Mouse (Mus musculus) stomach, embryonic 14.5 days (tissue): ENCODE data around the gene Lrrc32. TPM values are rescaled to one million over a fixed set of nuclear protein-coding genes. Genes with fewer than 3 reads are reported as not detected.

Experiments used
- ATAC-seq: fragments of 200-750 bp; cut with Nextera tagmentation; 2 replicates; pipeline ENCODE4 v1.8.0; 2017; ENCODE audit warnings: low read depth, moderate TSS enrichment; ENCODE audit not compliant: insufficient number of reproducible peaks, insufficient read depth, low FRiP score
- H3K27ac ChIP-seq: fragments of 300-500 bp; sonication (generic); 2 replicates; pipeline ENCODE4 v1.5.1; 2014; ENCODE audit warnings: mild to moderate bottlenecking, low read length, moderate library complexity, mixed read lengths
- H3K27me3 ChIP-seq: fragments of 300-500 bp; sonication (generic); 2 replicates; pipeline ENCODE4 v1.6.1; 2014; ENCODE audit warnings: low read length, control low read depth, mixed read lengths; ENCODE audit not compliant: control insufficient read depth, insufficient read depth
- H3K36me3 ChIP-seq: fragments of 300-500 bp; sonication (generic); 2 replicates; pipeline ENCODE4 v1.6.1; 2014; ENCODE audit warnings: mild to moderate bottlenecking, control low read depth, low read length, moderate library complexity, mixed read lengths; ENCODE audit not compliant: control insufficient read depth, insufficient read depth
- H3K4me1 ChIP-seq: fragments of 300-500 bp; sonication (generic); 2 replicates; pipeline ENCODE4 v1.6.1; 2014; ENCODE audit warnings: low read length, control low read depth, mixed read lengths; ENCODE audit not compliant: control insufficient read depth, insufficient read depth
- H3K4me2 ChIP-seq: fragments of 300-500 bp; sonication (generic); replicated peaks from 2 replicates; pipeline ENCODE4 v1.6.1; 2014; ENCODE audit warnings: low read depth, low read length, control low read depth
- H3K4me3 ChIP-seq: fragments of 300-500 bp; sonication (generic); 2 replicates; pipeline ENCODE4 v1.5.1; 2014; ENCODE audit warnings: low read depth, low read length, control low read depth
- H3K9ac ChIP-seq: fragments of 300-500 bp; sonication (generic); replicated peaks from 2 replicates; pipeline ENCODE4 v1.6.1; 2014; ENCODE audit warnings: low read depth, mild to moderate bottlenecking, control low read depth, low read length, moderate library complexity, mixed read lengths
- H3K9me3 ChIP-seq: fragments of 300-500 bp; sonication (generic); 2 replicates; pipeline ENCODE4 v1.6.1; 2016; ENCODE audit warnings: low read depth, low read length, control low read depth; ENCODE audit not compliant: control insufficient read depth
- WGBS: fragments of 180-500 bp; shearing (Covaris S2); extraction: QIAGEN DNeasy Blood & Tissue Kit; methylation state at CpG from one replicate; pipeline ENCODE4 v1.1.7; 2014; 5-methylcytosine and 5-hydroxymethylcytosine counted together
- polyA plus RNA-seq: library from polyadenylated mRNA; unstranded; fragments of >200 nt; fragmentation: Nextera tagmentation; extraction: Ambion mirVana; gene quantifications from 2 replicates; pipeline ENCODE4 v1.2.1, GENCODE M21; 2014

Lrrc32 gene
- 11.3 and 12.4 TPM in 2 replicates for polyA plus RNA-seq

DNA sequence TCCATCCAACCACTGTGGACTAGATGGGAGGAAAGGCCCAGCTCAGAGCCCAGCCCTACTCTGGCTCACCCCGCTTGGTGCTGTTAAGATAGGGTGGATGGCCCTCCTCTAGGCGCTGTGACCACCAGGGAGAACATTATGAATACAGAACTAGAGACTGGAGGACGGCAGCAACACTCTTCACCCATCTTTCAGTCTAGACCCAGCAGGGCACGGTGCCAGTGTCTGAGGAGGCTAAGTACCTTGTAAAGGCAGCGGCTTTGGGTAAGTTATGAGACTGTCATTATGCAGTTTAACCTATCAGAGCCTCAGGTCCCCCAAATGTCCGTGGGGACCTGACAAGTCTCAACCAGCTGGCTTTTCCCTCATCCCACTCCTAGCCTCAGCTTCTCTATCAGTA is at the start of gene Lrrc32:
TSS of gene Lrrc32 (plus strand) at position 153 of the 400 bp plus-strand sequence.
- no peaks in the 10 kb centered on the region for H3K9me3 ChIP-seq
- ATAC-seq, result no peak
- WGBS, result 49% methylated on average over 6 of the region's 6 CpGs
- H3K27ac ChIP-seq, result peak within 1 kb of the TSS; percentile 21; the same call in 1 of the 2 replicates
- peaks cover 26% of the 10 kb centered on the region for H3K4me1 ChIP-seq
- peak within 1 kb of the TSS; percentile 45; the same call in 1 of the 2 replicates for H3K9ac ChIP-seq
- peak within 1 kb of the TSS; percentile 39 for H3K4me3 ChIP-seq
- no peaks in the 10 kb centered on the region for H3K27me3 ChIP-seq
- H3K4me2 ChIP-seq, result peak within 1 kb of the TSS; percentile 81
- H3K36me3 ChIP-seq, result no peaks in the 10 kb centered on the region; the same call in 1 of the 2 replicates

DNA sequence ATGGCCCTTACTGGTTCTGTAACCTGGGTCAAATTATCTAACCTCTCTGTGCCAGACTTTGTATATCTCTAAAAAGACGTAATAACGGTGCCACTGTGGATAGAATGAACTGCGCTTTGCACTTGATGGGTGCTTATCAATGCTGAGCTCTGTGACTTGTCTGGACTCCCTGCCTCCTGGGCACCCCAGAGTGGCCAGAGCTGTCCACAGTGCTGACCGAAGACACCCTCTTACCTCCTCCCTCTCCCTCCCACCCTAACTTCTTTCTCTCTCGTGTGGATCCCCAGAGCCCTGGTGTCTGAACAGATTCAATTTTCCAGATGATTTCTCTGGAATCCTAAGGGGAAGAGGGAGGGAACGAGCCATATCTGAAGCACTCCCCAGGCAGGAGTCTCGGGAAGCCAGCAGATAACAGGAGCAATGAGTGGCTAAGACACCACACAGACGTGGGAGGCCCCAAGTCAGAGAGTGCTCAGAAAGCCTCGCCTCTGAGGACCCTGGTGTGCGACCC is 49.1 kb upstream of the Lrrc32 start, which contains the start of gene Gucy2d:
TSS of gene Gucy2d (plus strand) at position 461 of the 511 bp plus-strand sequence.
- no peak within 1 kb of the TSS for H3K9ac ChIP-seq
- no peaks in the 10 kb centered on the region for H3K36me3 ChIP-seq
- H3K9me3 ChIP-seq, result no peaks in the 10 kb centered on the region
- H3K4me3 ChIP-seq, result no peak within 1 kb of the TSS
- H3K4me1 ChIP-seq, result no peaks in the 10 kb centered on the region
- WGBS, result 36% methylated on average over 10 of the region's 10 CpGs
- H3K27me3 ChIP-seq, result no peaks in the 10 kb centered on the region
- H3K4me2 ChIP-seq, result no peak within 1 kb of the TSS
- H3K27ac ChIP-seq, result no peak within 1 kb of the TSS
- ATAC-seq, result no peak

DNA sequence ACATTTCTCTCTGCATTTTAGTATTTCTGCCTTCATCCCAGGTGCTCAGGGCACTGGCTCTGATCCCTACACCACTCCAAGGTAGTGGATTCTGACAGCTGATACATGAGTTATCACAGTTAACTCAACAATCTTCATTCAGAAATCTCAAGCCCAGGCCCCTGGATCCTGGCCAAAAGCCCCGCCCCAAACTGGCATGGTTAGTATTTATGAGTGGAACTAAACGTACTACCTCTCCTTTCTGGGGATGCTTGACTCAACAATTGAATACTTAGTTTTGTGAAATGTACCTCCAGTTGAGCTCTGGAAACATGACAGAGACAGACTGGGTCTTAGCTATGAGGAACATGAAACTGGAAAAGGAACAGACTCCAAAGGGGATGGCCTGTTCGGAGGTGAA is 42.2 kb upstream of the Lrrc32 start:
- no peaks in the 10 kb centered on the region for H3K4me1 ChIP-seq
- no peaks in the 10 kb centered on the region for H3K36me3 ChIP-seq
- no peak overlapping the region for H3K27ac ChIP-seq
- no peak overlapping the region for H3K4me3 ChIP-seq
- H3K9ac ChIP-seq, result no peak overlapping the region
- ATAC-seq, result no peak
- H3K4me2 ChIP-seq, result no peak overlapping the region
- H3K9me3 ChIP-seq, result no peaks in the 10 kb centered on the region
- WGBS, result 66% methylated on average over 3 of the region's 3 CpGs
- H3K27me3 ChIP-seq, result no peaks in the 10 kb centered on the region

GRCm38 (mm10) chr7:98447585-98448308 is 41.3 kb upstream of the Lrrc32 start:
- H3K27ac ChIP-seq, result no peak overlapping the region
- H3K9ac ChIP-seq, result no peak overlapping the region
- H3K9me3 ChIP-seq, result no peaks in the 10 kb centered on the region
- H3K36me3 ChIP-seq, result no peaks in the 10 kb centered on the region
- H3K4me3 ChIP-seq, result no peak overlapping the region
- no peaks in the 10 kb centered on the region for H3K27me3 ChIP-seq
- 62% methylated on average over 11 of the region's 11 CpGs for WGBS
- H3K4me1 ChIP-seq, result no peaks in the 10 kb centered on the region
- ATAC-seq, result no peak
- no peak overlapping the region for H3K4me2 ChIP-seq

GRCm38 (mm10) chr7:98448309-98448630 is 40.8 kb upstream of the Lrrc32 start:
- Histone ChIP-seq H3K36me3 (no peaks in the 10 kb centered on the region), H3K4me1 (no peaks in the 10 kb centered on the region), H3K9me3 (no peaks in the 10 kb centered on the region), H3K9ac (no peak overlapping the region), H3K27me3 (no peaks in the 10 kb centered on the region), H3K27ac (no peak overlapping the region), H3K4me2 (no peak overlapping the region), H3K4me3 (no peak overlapping the region)
- no peak for ATAC-seq
- 89% methylated on average over 5 of the region's 5 CpGs for WGBS

DNA sequence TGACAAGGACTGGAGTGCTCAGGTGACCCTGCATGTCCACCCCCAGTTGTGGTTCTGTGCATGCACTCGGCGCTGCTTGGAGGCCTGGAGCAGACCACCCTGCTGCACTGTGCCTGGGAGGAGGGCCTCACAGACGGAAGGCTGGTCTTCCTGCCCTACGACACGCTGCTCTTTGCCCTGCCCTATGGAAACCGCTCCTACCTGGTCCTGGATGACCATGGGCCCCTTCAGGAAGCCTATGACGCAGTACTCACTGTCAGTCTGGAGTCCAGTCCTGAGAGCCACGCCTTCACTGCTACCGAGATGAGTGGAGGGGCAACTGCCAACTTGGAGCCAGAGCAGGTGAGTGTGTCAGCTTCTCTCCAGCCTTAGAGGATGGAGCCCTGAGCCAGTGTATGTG is 39.4 kb upstream of the Lrrc32 start:
- 80% methylated on average over 9 of the region's 9 CpGs for WGBS
- no peaks in the 10 kb centered on the region for H3K36me3 ChIP-seq
- H3K27me3 ChIP-seq, result no peaks in the 10 kb centered on the region
- no peak overlapping the region for H3K27ac ChIP-seq
- H3K9ac ChIP-seq, result no peak overlapping the region
- H3K9me3 ChIP-seq, result no peaks in the 10 kb centered on the region
- H3K4me1 ChIP-seq, result no peaks in the 10 kb centered on the region
- no peak overlapping the region for H3K4me3 ChIP-seq
- no peak overlapping the region for H3K4me2 ChIP-seq
- ATAC-seq, result no peak

DNA sequence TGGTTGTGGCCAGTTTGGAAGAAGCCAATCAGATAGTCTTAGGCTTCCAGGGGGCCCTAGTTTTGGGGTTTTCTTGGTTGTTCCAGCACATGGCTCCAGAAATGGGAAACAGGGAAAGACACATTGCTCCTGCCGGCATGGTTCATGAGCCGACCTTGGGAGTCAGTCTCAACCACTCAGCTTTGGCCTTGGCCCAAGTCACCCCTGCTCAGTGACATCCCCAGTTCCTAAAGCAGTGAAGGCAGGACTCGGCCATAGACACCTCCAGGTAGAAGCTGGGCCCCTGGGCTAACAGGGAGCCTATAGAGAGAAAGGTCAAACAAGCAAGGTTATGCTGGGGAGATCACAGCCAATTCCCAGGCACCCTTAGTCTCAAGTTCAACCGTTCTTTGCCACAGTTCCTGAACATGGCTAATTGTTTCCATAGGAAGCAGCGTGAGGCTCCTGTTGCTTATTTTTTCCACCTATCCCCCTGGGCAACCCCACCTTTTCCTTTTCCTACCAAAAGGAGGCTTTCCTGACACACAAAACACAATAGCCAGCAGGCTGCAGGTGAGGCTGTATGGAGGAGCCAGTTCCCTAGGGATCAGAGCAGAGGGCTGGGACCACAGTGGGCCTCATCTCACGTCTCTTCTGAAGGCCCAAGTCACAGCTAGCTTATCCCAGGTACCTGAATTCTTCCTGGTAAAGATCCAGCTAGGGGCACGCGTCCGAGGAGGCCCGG is 34.5 kb upstream of the Lrrc32 start:
- Histone ChIP-seq H3K4me3 (no peak overlapping the region), H3K27ac (no peak overlapping the region), H3K9ac (no peak overlapping the region), H3K36me3 (no peaks in the 10 kb centered on the region), H3K4me1 (no peaks in the 10 kb centered on the region), H3K27me3 (no peaks in the 10 kb centered on the region), H3K4me2 (no peak overlapping the region), H3K9me3 (no peaks in the 10 kb centered on the region)
- WGBS, result 69% methylated on average over 10 of the region's 10 CpGs
- no peak for ATAC-seq

GRCm38 (mm10) chr7:98460319-98460718 is 28.8 kb upstream of the Lrrc32 start:
- Histone ChIP-seq H3K27me3 (no peaks in the 10 kb centered on the region), H3K36me3 (no peaks in the 10 kb centered on the region)

More at GRCm38 (mm10) chr7:98460319-98460718, 28.8 kb upstream of the Lrrc32 start:
- no peaks in the 10 kb centered on the region for H3K4me1 ChIP-seq
- ATAC-seq, result no peak
- WGBS, result 40% methylated on average over 7 of the region's 7 CpGs
- H3K4me3 ChIP-seq, result no peak overlapping the region
- H3K9me3 ChIP-seq, result no peaks in the 10 kb centered on the region
- no peak overlapping the region for H3K27ac ChIP-seq
- no peak overlapping the region for H3K9ac ChIP-seq
- H3K4me2 ChIP-seq, result no peak overlapping the region
